Mouse (Mus musculus): ENCODE measurements at regions not wholly inside any gene's neighbourhood (a gene's known extent, or its start where the extent isn't known, plus 50 kb on each side); places are given as distances from the start of the nearest gene placed in this dataset.
"Not testable (repeated sequence)": the region's sequence is repeated elsewhere in the genome, so short reads cannot be mapped to it uniquely, and the experiment has no call there.

- Histone ChIP-seq H3K9me3 (replicated peaks) (no peaks in the 10 kb centered on the region), H3K27ac (no peak overlapping the region), H3K36me3 (no peaks in the 10 kb centered on the region), H3K4me2 (no peak overlapping the region), H3K27me3 (no peaks in the 10 kb centered on the region), H3K4me3 (replicated peaks) (no peak overlapping the region), H3K9ac (no peak overlapping the region), H3K4me1 (peaks cover 10% of the 10 kb centered on the region; the same call in 1 of the 2 replicates)
- ATAC-seq (replicated peaks; ENCODE audit: low FRiP score): no peak
- 75% methylated on average over 11 of the region's 11 CpGs for WGBS
Observed at GRCm38 (mm10) chr10:111620927-111621676, 115.0 kb downstream of the Phlda1 start.

- Histone ChIP-seq H3K9me3 (replicated peaks) (no peaks in the 10 kb centered on the region), H3K36me3 (no peaks in the 10 kb centered on the region), H3K27me3 (no peaks in the 10 kb centered on the region), H3K4me3 (replicated peaks) (no peak overlapping the region), H3K27ac (no peak overlapping the region), H3K9ac (no peak overlapping the region), H3K4me2 (no peak overlapping the region), H3K4me1 (peaks cover 10% of the 10 kb centered on the region; the same call in 1 of the 2 replicates)
- 23% methylated on average over 4 of the region's 4 CpGs for WGBS
- no peak for ATAC-seq (replicated peaks; ENCODE audit: low FRiP score)
Observed at GRCm38 (mm10) chr10:111622789-111623188, 116.7 kb downstream of the Phlda1 start.

GRCm38 (mm10) chr10:111624021-111624420 lies 117.9 kb downstream of the Phlda1 start:
- ATAC-seq (replicated peaks; ENCODE audit: low FRiP score): no peak
- no peaks in the 10 kb centered on the region for H3K27me3 ChIP-seq
- H3K9me3 ChIP-seq (replicated peaks): no peaks in the 10 kb centered on the region
- no peaks in the 10 kb centered on the region for H3K36me3 ChIP-seq
- H3K4me1 ChIP-seq: peaks cover 10% of the 10 kb centered on the region; the same call in 1 of the 2 replicates
- H3K4me2 ChIP-seq: no peak overlapping the region
- H3K4me3 ChIP-seq (replicated peaks): no peak overlapping the region
- WGBS: 44% methylated on average over 2 of the region's 2 CpGs
- no peak overlapping the region for H3K9ac ChIP-seq
- no peak overlapping the region for H3K27ac ChIP-seq

- no peak overlapping the region for H3K9ac ChIP-seq
- no peak overlapping the region for H3K4me3 ChIP-seq (replicated peaks)
- H3K9me3 ChIP-seq (replicated peaks): no peaks in the 10 kb centered on the region
- H3K27ac ChIP-seq: no peak overlapping the region
- H3K4me2 ChIP-seq: no peak overlapping the region
- peaks cover 10% of the 10 kb centered on the region; the same call in 1 of the 2 replicates for H3K4me1 ChIP-seq
- WGBS: 46% methylated on average over 7 of the region's 7 CpGs
- no peak for ATAC-seq (replicated peaks; ENCODE audit: low FRiP score)
- no peaks in the 10 kb centered on the region for H3K36me3 ChIP-seq
- no peaks in the 10 kb centered on the region for H3K27me3 ChIP-seq
Observed at GRCm38 (mm10) chr10:111624624-111625023, 118.5 kb downstream of the Phlda1 start.

- 95% methylated on average over 11 of the region's 11 CpGs for WGBS
- Histone ChIP-seq H3K4me3 (replicated peaks) (no peak overlapping the region), H3K27ac (no peak overlapping the region), H3K36me3 (no peaks in the 10 kb centered on the region), H3K4me1 (peaks cover 10% of the 10 kb centered on the region; the same call in 1 of the 2 replicates), H3K9ac (no peak overlapping the region), H3K27me3 (no peaks in the 10 kb centered on the region), H3K4me2 (no peak overlapping the region), H3K9me3 (replicated peaks) (no peaks in the 10 kb centered on the region)
- ATAC-seq (replicated peaks; ENCODE audit: low FRiP score): no peak
Observed at GRCm38 (mm10) chr10:111625573-111625972, 119.5 kb downstream of the Phlda1 start.

- 88% methylated on average over 6 of the region's 6 CpGs for WGBS
- no peak overlapping the region for H3K9ac ChIP-seq
- no peak overlapping the region for H3K4me2 ChIP-seq
- no peak for ATAC-seq (replicated peaks; ENCODE audit: low FRiP score)
- H3K4me1 ChIP-seq: peaks cover 10% of the 10 kb centered on the region; the same call in 1 of the 2 replicates
- H3K27me3 ChIP-seq: no peaks in the 10 kb centered on the region
- no peak overlapping the region for H3K4me3 ChIP-seq (replicated peaks)
- no peaks in the 10 kb centered on the region for H3K9me3 ChIP-seq (replicated peaks)
- no peaks in the 10 kb centered on the region for H3K36me3 ChIP-seq
- H3K27ac ChIP-seq: no peak overlapping the region
Observed at GRCm38 (mm10) chr10:111626009-111626408, 119.9 kb downstream of the Phlda1 start.

GRCm38 (mm10) chr10:111636283-111636682 lies 130.2 kb downstream of the Phlda1 start:
- Histone ChIP-seq H3K36me3 (no peaks in the 10 kb centered on the region), H3K27me3 (no peaks in the 10 kb centered on the region), H3K9ac (no peak overlapping the region), H3K4me2 (no peak overlapping the region), H3K4me1 (no peaks in the 10 kb centered on the region), H3K27ac (no peak overlapping the region), H3K4me3 (replicated peaks) (no peak overlapping the region), H3K9me3 (replicated peaks) (no peaks in the 10 kb centered on the region)
- no peak for ATAC-seq (replicated peaks; ENCODE audit: low FRiP score)
- WGBS: 70% methylated on average over 14 of the region's 14 CpGs

- no peak for ATAC-seq (replicated peaks; ENCODE audit: low FRiP score)
- H3K4me3 ChIP-seq (replicated peaks): no peak overlapping the region
- H3K27me3 ChIP-seq: no peaks in the 10 kb centered on the region
- no peaks in the 10 kb centered on the region for H3K9me3 ChIP-seq (replicated peaks)
- no peaks in the 10 kb centered on the region for H3K4me1 ChIP-seq
- H3K4me2 ChIP-seq: no peak overlapping the region
- no peak overlapping the region for H3K27ac ChIP-seq
- H3K36me3 ChIP-seq: no peaks in the 10 kb centered on the region
- no peak overlapping the region for H3K9ac ChIP-seq
- 73% methylated on average over 12 of the region's 12 CpGs for WGBS
Observed at GRCm38 (mm10) chr10:111637084-111637735, 131.1 kb downstream of the Phlda1 start.

- no peak for ATAC-seq (replicated peaks; ENCODE audit: low FRiP score)
- Histone ChIP-seq H3K27me3 (no peaks in the 10 kb centered on the region), H3K9ac (no peak overlapping the region), H3K4me3 (replicated peaks) (no peak overlapping the region), H3K4me1 (no peaks in the 10 kb centered on the region), H3K4me2 (no peak overlapping the region), H3K36me3 (no peaks in the 10 kb centered on the region), H3K27ac (no peak overlapping the region), H3K9me3 (replicated peaks) (no peaks in the 10 kb centered on the region)
- WGBS: 89% methylated on average over 7 of the region's 7 CpGs
Observed at GRCm38 (mm10) chr10:111639866-111640265, 133.8 kb downstream of the Phlda1 start.

GRCm38 (mm10) chr10:111642683-111643082 lies 136.6 kb downstream of the Phlda1 start:
- H3K4me2 ChIP-seq: no peak overlapping the region
- no peaks in the 10 kb centered on the region for H3K36me3 ChIP-seq
- no peak overlapping the region for H3K4me3 ChIP-seq (replicated peaks)
- no peak for ATAC-seq (replicated peaks; ENCODE audit: low FRiP score)
- H3K4me1 ChIP-seq: no peaks in the 10 kb centered on the region
- no peak overlapping the region for H3K27ac ChIP-seq
- WGBS: 85% methylated on average over 2 of the region's 2 CpGs
- no peaks in the 10 kb centered on the region for H3K9me3 ChIP-seq (replicated peaks)
- H3K27me3 ChIP-seq: no peaks in the 10 kb centered on the region
- H3K9ac ChIP-seq: no peak overlapping the region

GRCm38 (mm10) chr10:111653773-111654172 lies 147.7 kb downstream of the Phlda1 start:
- not testable (repeated sequence) for ATAC-seq (replicated peaks; ENCODE audit: low FRiP score); H3K4me3 ChIP-seq (replicated peaks); H3K27ac ChIP-seq; H3K4me2 ChIP-seq; H3K9me3 ChIP-seq (replicated peaks); H3K9ac ChIP-seq; H3K36me3 ChIP-seq; H3K27me3 ChIP-seq
- WGBS: 74% methylated on average over 1 of the region's 2 CpGs
- peaks cover 24% of the 10 kb centered on the region for H3K4me1 ChIP-seq

- ATAC-seq (replicated peaks; ENCODE audit: low FRiP score): no peak
- H3K36me3 ChIP-seq: no peaks in the 10 kb centered on the region
- H3K4me1 ChIP-seq: peaks cover 29% of the 10 kb centered on the region
- H3K9me3 ChIP-seq (replicated peaks): no peaks in the 10 kb centered on the region
- no peak overlapping the region for H3K9ac ChIP-seq
- no peaks in the 10 kb centered on the region for H3K27me3 ChIP-seq
- no peak overlapping the region for H3K4me3 ChIP-seq (replicated peaks)
- peak overlapping the region; percentile 37; the same call in 1 of the 2 replicates for H3K27ac ChIP-seq
- no peak overlapping the region for H3K4me2 ChIP-seq
- 65% methylated on average over 22 of the region's 22 CpGs for WGBS
Observed at GRCm38 (mm10) chr10:111654364-111655226, 148.5 kb downstream of the Phlda1 start.

Data from kidney, embryonic 15.5 days (tissue).